Mouse (Mus musculus) testis, postnatal 14 days (tissue): ENCODE results near the gene Sema3g.

ENCODE experiments used
- DNase-seq: peaks from one replicate; pipeline ENCODE4 v3.0.0; 2021; ENCODE audit warnings: low spot score

The Sema3g gene

DNA sequence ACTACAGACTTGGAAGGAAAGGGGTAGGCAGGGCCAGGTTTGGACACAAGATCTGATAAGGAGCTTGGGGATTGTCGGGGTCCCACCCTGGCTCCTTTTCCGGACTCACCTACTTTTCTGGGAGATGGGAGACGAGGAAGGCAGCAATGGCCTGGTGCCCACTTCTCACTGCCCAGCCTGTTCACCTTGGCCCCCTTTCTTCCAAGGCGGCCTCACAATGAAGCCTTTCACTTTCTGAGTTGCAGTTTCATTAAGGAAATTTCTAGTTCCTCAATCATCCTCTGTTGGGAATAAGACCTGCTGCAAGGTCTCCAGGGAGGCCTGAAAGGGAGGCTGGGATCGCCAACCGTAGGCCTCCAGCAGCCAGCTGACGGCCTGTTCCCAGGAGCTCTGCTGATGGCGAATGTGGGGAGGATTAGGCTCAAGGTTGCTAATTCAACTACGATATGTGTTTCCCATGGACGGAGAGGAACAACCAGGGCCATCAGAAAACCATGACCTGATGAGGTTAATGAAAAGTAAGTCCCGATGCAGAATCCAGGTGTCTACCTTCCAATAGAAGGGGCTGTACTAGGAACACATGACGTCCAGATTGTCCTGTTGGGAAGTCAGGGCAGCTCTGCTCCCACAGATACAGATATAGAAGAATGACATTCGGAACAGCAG is 14.9 kb downstream of the Sema3g start:
- DNase-seq: no peak

DNA sequence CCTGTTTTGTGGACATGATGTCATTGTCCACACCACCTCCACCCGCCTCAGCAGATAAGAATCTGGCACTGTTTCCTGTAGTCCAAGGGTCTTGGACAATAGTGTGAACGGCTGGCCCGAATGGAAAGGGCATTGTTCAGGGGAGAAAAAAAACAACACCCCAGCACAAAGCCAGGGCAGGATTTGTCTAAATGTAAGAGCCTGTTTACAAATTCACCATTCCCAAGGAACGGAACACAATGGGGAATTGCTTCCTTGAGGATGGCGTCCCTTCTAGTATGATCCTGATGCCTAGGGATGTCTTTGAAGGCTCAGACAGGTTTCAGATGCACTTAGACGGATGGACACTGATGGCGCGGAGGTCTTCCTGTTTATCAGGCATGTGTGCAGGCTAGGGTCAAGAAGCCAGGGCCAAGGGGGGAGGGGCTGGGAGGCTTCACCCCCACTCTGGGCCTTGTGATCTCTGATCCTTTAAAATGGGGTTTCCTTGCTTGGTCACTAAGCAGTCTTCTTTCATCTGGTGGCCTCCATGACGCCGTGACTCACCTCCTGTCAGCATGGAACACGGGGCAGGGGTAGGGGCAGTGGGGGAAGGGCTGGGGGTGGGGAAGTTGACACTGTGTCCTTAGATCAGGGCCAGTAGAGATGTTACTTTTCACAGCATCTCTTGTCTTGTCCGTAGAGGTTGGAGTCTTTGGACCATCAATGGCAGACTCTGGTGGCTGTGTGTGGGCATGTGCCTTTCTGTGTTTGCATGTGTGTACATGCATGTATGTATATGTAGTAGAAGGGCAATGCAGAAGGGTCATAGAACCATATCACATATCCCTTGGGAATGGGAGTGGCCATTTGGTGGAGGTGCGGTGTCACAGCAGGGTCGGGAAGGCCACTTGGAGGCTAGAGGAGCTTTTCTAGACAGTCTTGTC is 15.7 kb downstream of the Sema3g start:
- no peak for DNase-seq

DNA sequence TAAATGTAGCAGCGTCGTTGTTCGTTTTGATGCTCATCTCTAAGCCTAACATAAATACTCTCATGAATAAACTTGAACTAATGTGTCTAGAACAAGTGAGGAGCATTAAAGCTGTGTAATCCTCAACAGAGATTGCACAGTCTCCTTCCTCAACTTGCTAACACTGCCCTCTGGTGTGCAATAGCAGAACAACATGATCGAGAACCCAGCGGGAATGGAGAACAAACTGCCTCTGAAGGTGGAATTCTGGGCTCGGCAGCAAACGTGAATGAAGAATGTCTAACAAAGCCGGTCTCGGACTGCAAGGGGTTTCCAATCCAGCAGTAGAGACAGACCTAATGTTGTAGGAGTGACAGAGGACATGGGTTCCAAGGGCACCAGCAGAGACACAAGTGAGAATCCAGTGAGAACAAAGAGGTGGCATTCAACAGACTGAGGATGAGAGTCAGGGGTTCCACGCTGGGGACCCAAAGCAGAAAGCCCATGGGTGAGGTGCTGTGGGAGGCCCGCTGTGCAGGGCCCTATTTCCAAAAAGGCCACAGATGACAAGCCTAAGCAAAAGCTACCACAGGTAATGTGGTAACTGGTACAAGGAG is 16.4 kb downstream of the Sema3g start:
- no peak for DNase-seq

DNA sequence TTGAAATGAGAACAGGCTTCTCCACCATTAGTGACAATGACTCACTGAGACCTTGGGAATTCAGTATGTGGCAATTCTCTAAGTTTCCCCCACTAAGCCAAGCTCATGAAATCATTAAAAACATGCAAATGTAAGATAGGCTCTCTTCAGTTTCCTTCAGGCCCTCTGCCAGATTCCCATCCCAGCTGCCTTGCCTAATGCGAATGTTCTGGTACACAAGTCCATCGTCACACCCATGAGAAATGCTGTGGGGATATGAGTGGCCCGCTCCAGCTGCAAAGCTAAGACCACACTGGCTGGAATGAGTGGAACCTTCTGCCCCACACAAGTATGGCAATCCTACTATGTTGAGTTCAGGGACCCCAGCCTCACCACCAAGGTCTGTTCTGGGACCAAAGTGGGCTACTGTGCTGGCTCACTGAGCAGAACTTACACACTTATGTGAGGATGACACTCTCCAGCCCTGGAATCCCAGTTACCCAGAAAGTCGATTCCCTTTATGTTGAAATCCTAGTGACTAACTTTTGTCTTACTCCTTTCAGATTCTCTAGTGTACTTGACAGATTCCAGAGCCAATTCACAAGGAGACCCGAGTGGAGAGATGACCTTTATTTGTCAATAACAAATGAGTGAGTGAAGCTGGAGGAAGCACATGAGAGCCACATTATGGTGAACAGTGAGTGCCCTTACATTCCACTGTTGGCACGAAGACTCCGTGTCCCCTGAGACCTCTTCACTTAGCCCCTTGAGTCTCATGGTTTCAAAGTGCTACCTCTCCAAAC is 19.6 kb downstream of the Sema3g start:
- no peak for DNase-seq

DNA sequence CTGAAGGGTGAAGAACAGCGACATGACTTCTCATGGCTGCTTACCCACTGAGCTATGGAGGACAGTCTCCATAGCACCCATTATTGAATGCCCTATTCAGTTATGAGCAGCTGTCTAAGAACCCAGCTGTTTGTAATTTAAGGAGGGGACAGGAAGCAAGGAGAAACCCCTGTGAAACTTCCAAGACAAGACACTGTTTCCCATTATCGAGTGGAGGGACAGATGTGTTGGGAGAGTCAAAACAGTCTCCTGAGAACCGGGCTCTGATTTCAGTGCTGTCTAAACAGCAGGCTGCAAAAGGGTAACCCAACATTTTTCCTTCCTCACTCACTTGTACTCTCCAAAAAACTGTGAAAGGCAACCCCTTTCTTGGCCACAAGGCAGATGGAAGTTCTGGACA is 22.9 kb downstream of the Sema3g start:
- no peak for DNase-seq

DNA sequence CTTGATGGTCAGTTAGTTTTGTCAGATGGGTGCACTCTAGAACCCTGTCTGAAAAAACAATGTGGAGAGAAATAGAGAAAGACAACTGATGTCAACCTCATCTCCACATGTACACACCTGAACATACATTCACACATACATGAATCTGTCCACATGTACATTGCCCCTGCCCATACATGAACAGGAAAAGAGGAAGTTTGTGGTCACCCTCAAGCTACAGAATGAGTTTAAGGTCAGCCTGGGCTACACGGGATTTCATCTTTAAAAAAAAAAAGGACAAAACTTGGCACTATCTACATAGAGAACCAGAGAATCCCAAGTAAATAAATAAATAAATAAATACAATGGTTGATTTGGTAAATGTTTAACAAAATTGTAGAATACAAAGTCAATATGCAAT is 27.1 kb downstream of the Sema3g start:
- DNase-seq: no peak

DNA sequence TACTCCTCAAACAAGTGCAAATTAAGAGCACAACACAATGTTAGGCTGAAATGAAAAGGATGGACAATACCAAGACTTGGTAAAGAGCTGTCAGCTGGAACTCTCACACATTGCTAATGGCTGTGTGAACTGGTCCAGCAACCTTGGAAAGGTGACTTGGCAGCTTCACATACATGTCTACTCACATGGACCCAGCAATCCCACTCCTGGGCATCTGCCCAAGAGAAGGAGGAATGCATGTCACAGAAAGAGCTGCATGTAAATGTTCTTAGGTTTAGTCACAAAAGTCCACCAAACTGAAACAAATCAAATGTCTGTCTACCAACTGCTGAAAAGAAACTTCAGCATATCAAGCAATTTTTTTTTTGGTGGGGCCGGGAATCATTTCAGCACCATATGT is 28.3 kb downstream of the Sema3g start:
- DNase-seq: no peak

DNA sequence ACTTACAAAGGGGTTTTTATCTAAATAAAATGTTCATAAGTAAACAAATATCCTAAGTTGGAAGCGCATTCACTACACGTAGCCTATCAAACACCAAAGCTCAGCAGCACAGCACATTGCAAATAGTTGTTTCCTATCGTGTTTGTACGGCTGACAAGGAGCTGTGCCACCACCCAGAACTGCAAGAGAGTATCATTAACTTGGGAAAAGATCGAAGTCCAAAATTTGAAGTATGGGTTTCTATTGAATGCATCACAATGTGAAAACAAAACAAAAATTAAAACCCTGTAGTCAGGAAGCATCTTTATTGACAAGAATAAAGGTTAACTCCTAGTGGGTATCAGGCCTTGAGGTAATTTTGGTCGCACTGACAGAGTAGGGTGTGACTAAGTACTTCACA is 30.7 kb downstream of the Sema3g start:
- DNase-seq: no peak

DNA sequence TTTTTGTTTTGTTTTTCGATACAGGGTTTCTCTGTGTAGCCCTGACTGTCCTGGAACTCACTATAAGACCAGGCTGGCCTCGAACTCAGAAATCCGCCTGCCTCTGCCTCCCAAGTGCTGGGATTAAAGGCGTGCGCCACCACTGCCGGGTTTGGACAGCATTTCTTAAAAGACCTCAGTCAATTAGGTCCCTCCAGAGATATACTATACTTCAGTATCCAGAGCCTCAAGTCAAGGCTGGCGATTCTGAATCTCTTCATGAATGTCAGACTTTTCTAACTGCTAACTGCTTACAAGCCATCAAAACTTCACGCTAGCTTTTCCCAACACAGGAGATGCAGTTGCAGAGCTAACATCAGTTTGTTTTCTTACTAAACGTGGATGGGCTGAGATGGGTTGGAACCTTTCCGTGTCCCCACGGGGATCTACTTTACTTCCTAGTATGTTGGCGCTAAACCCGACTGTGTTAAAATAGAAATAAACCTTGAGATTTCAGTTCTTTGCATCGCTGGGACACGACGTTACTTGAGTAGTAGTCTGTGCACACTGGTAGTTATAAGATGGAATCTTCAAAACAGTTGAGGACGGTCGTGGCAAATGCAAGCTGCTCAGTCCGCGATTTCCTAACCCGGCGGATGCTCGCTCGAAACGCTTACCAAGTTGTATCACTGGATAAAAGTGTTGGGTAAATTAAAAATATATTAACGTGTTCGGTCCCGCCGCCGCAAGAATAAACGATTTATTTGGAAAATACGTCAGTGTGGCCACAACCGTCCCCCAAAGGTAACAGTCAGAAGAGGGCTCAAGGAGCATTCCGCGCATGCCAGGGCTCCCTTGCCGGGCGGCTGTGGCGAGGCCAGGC is 32.8 kb downstream of the Sema3g start:
- DNase-seq: no peak

DNA sequence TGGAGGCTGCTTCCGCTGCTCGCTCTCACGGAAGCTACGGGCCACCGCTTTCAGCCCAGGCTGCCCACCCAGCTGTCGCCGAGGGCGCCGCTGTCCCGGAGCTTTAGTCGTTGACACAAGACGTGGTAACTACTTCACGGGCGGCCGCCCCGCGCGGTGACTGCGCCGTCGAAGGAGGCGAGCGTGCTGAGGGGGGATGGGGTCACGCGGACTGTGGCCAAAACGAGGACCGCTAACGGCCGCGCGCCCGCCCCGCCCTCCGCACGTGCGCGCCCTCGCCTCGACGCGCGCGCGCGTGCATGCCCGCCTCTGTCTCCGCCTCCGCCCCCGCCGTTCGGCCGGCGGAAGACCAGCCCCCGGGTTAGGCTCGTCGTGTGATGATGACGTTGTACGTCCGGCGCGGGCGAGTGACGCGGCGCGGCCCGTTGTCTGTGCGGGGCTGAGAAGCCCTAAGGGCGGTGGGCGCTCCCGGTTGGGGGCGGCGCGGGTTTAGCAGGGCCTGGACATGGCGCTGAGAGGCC is 33.5 kb downstream of the Sema3g start, which contains the start of the genes Phf7 and Bap1:
Gene Phf7, minus strand, starts transcription at position 234 of the 521 bp plus-strand sequence.
Gene Bap1, plus strand, starts transcription at position 367 of the 521 bp plus-strand sequence.
- peak; percentile 96 for DNase-seq

DNA sequence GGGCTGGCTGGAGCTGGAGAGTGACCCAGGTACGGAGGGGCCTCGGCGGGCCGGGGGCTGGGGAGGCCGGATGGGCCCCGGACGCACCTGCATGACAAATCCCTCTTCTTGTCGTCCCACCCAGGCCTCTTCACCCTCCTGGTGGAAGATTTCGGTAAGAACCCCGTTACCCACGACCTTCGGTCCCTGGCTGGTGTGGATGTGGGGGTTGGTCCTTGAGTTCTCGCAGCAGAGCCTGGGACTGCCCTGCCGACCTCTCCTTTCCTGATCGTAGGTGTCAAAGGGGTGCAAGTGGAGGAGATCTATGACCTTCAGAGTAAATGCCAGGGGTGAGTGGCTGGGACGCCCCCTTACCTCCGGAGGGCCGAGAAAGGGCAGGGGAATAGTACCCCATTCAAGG is 34.0 kb downstream of the Sema3g start:
- DNase-seq: no peak

DNA sequence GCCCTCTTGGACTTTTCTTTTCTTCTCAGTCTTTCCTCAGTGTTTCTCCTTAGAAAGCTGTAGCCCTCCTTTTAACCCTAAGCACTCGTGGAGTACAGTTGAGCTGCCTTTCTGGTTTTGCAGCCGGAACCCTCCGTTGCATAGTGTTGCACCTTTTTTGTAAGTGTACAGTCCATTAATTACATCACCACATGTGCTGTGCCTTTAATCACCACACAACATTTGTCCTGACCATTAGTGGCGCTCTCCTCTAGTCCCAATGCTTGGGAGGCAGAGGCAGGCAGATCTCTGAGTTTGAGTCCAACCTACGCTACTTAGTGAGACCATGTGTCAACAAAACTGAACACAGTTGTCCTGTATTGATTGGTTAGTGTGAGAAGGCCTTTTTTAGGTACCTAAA is 34.4 kb downstream of the Sema3g start:
- no peak for DNase-seq

DNA sequence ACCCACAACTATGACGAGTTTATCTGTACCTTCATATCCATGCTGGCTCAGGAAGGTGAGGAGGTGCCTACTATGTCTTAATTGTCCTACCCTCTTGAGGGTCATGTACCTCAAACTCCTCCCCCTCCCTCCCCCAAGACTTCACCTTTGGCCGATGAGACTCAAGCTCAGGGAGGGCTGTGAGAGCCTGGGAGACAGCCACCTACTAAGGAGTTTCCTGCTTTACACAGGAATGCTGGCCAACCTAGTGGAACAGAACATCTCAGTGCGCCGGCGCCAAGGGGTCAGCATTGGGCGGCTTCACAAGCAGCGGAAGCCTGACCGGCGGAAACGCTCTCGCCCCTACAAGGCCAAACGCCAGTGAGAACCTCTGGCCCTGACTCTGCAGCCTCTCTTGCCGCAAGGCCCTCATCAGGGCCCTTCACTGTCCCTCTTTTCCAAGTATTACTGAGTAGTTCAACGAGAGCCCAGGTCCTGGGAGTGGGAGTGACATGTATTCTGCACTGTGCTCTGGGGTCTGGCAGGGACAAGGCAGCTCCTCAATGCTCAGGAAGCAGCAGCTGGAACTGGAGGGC is 40.9 kb downstream of the Sema3g start:
- no peak for DNase-seq

DNA sequence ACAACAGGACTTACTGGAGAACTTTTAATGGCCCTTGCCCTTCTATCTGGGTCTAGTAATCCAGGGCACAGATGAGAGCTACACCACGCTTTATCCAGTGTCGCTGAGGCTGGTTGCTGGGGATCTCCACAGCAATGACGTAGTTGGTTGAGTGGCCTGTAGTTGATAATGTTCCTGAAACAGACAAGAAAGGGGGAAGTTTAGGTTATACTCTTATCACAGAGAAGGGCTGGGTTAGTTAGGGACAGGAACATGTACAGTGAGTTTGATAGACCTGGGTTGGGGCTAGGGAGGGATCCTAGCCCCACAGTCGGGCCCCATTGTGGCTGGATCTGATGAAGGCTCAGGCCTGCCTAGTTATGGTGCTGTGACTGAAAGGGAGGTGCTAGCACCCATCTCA is 42.7 kb downstream of the Sema3g start:
- no peak for DNase-seq

DNA sequence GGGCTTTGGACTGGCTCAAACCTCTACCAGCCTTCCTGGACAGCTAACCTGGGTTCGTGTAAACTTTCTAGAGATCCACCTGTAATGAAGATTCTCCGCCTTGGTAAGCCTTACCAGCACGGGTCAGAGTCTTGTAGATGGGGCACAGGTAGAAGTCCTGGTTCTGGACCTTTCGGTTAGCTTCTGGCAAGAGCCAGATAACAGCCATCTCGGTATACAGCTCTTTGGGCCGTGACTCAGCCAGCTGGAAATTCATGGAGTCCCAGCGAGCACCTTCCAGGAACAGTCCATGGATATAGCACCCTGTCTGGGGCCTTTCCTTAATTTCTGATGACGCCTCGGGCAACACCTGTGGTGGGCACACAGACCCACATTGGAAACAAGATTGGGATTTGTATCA is 43.3 kb downstream of the Sema3g start:
- DNase-seq: no peak

DNA sequence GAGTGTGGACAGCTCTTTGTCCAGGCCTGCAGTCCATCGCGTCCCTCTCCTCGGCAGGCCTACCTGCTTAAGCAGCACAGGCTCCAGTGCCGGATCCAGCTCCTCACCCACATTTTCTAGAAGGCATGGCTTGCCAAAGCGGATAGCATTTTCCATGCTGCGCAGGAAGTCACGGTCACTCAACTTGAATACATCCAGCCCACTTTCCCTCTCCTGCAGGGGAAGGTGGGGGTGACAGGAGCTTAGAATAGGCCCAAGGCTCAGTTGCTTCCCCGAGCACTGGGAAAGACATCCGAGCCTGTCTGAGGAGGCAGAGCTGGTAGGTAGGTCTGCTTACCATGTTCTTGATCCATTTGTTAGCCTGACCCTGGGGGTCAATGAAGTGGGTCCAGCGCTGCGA is 50.0 kb downstream of the Sema3g start:
- no peak for DNase-seq

DNA sequence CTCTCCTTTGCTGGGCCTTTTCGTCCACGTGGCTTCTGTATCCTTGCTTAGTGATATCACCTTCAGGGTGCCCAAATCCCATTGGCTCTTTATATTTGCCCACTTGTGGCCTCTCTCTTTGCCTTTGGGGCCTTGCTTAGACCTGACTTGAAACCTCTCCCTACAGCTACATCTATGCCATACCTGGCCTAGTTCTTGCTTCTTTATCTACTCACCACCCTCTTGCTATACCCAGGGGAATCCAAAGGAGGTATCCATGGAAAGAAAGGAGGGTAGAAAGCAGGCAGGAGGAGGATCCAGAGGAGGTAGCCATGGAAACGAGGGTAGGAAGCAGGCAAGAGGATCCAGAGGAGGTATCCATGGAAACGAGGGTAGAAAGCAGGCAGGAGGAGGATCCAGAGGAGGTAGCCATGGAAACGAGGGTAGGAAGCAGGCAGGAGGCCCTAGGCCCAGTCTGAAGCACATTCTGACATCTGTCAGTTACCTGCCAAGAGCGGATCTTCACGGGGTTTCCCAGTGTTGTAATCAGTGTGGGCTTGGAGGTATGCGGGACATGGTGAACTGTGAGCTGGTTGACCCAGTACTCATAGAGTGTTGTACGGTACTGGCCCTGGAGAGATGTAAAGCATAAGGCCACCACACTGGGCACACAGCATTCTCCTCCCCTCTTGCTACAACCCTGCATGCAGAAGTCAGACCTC is 50.8 kb downstream of the Sema3g start:
- DNase-seq: no peak

DNA sequence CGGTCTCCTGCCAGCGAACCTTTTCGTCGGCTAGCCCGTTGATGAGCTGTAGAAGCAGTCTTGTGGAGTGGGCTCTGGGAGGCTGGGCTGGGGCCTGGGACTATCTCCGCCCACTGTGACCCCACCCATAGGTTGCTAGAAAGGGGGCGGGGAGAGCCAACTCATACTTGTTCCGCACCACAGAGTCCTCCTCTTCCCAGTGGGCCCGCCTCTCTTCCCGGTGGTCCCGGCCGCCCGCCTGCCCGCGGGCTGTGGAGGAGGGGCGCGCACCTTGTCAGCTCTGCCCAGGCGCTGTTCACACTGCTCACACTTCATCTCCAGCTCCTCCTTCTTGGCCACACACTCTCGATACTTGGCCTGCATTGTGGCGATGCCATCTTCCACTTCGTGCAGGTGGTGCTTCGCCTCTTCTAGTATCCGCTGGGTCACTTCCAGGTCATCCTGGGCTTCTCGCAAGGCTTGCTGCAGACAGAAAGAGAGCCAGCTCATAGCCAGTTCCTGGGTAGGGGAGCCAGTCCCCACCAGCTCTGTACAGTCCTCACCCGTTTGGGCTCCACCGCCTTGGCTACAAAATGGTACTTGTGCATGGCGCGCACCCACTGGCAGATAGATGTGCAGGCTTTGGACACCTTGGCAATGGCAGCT is 51.9 kb downstream of the Sema3g start:
- peak; percentile 71 for DNase-seq

DNA sequence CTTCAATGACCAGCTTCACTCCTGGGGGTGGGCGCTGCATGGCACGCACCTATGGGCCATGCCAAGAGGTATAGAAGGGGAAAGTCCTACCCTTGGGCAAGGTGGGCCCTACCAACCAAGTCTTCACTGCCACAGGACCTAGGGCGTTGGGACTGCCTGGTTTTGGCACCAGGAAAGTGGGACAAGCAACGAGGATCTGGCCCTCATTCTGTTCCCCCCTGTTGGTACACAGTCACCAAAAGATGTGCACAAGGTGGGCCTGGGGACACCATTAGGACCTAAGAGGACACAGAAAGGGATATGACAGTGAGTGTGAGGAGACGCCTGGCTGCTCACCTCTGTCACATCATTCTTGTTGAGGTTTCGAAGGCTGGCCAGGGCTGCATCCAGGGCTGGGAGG is 53.5 kb downstream of the Sema3g start:
- DNase-seq: no peak
